Mouse (Mus musculus) myocyte (in vitro differentiated cells): ENCODE results near the gene Ptrh1. TPM values are rescaled to one million over a fixed set of nuclear protein-coding genes. Genes with fewer than 3 reads are reported as not detected.

ENCODE experiments used
- H3K27me3 ChIP-seq: one replicate; pipeline ENCODE4 v1.6.1; 2011; ENCODE audit not compliant: control insufficient read depth, insufficient read depth, insufficient read length
- H3K36me3 ChIP-seq: one replicate; pipeline ENCODE4 v1.6.1; 2011; ENCODE audit not compliant: control insufficient read depth, insufficient read depth
- H3K4me2 ChIP-seq: one replicate; pipeline ENCODE4 v1.6.1; 2011; ENCODE audit warnings: low read depth, control low read depth
- H3K4me3 ChIP-seq: one replicate; pipeline ENCODE4 v1.5.1; 2011; ENCODE audit warnings: mild to moderate bottlenecking, control low read depth, moderate library complexity
- H3K79me2 ChIP-seq: one replicate; pipeline ENCODE4 v1.6.1; 2011; ENCODE audit not compliant: control insufficient read depth, insufficient read depth
- H3ac ChIP-seq: one replicate; pipeline ENCODE4 v1.6.1; 2011; ENCODE audit not compliant: control insufficient read depth, insufficient read length
- CEBPB ChIP-seq: IDR thresholded peaks from 2 replicates; pipeline ENCODE4 v1.6.1; 2011; ENCODE audit warnings: mild to moderate bottlenecking, moderate library complexity; ENCODE audit not compliant: poor library complexity, insufficient read depth, severe bottlenecking
- E2F4 ChIP-seq: IDR thresholded peaks from one replicate; pipeline ENCODE4 v1.6.1; 2011; ENCODE audit warnings: mild to moderate bottlenecking, control low read depth, moderate library complexity; ENCODE audit not compliant: insufficient read depth
- MAX ChIP-seq: IDR thresholded peaks from one replicate; pipeline ENCODE4 v1.6.1; 2011; ENCODE audit warnings: low read depth, mild to moderate bottlenecking, control low read depth
- MYOD1 ChIP-seq, 3 experiments: IDR thresholded peaks; one replicate each; pipeline ENCODE4 v1.6.1; 2011; ENCODE audit warnings: control low read depth in 2 of 3, low read depth in 2 of 3, mild to moderate bottlenecking in 2 of 3, moderate library complexity in 1 of 3; ENCODE audit not compliant: insufficient read length in 2 of 3, control insufficient read depth in 1 of 3
- MYOG ChIP-seq, 3 experiments: IDR thresholded peaks; one replicate each; pipeline ENCODE4 v1.6.1; 2011; ENCODE audit warnings: control low read depth in 2 of 3, low read depth in 2 of 3, mild to moderate bottlenecking in 2 of 3; ENCODE audit not compliant: insufficient read length in 2 of 3, control insufficient read depth in 1 of 3, insufficient read depth in 1 of 3
- POLR2A ChIP-seq: IDR thresholded peaks from one replicate; pipeline ENCODE4 v1.6.1; 2011; ENCODE audit warnings: low read depth, mild to moderate bottlenecking, control low read depth, moderate library complexity; ENCODE audit not compliant: insufficient read length
- POLR2AphosphoS2 ChIP-seq: IDR thresholded peaks from one replicate; pipeline ENCODE4 v1.6.1; 2011; ENCODE audit warnings: low read depth, control low read depth; ENCODE audit not compliant: insufficient read length
- REST ChIP-seq: IDR thresholded peaks from one replicate; pipeline ENCODE4 v1.6.1; 2011; ENCODE audit warnings: mild to moderate bottlenecking, control low read depth, moderate library complexity; ENCODE audit not compliant: insufficient read depth, insufficient read length
- SRF ChIP-seq: IDR thresholded peaks from one replicate; pipeline ENCODE4 v1.6.1; 2011; ENCODE audit warnings: low read depth; ENCODE audit not compliant: control insufficient read depth, insufficient read length
- TCF12 ChIP-seq: IDR thresholded peaks from one replicate; pipeline ENCODE4 v1.6.1; 2011; ENCODE audit warnings: mild to moderate bottlenecking, control low read depth; ENCODE audit not compliant: poor library complexity, insufficient read depth, severe bottlenecking
- TCF3 ChIP-seq: IDR thresholded peaks from one replicate; pipeline ENCODE4 v1.6.1; 2011; ENCODE audit warnings: low read depth, control low read depth; ENCODE audit not compliant: insufficient read length
- USF1 ChIP-seq: IDR thresholded peaks from one replicate; pipeline ENCODE4 v1.6.1; 2011; ENCODE audit warnings: low read depth, mild to moderate bottlenecking, control low read depth, moderate library complexity
- polyA plus RNA-seq: library from polyadenylated mRNA; unstranded; fragments of >200 nt; fragmentation: generic; extraction: Trizol; gene quantifications from one replicate; pipeline ENCODE4 v1.2.1, GENCODE M21; 2012; ENCODE audit warnings: missing spikeins

The Ptrh1 gene
- 74.1 TPM for polyA plus RNA-seq

GRCm38 (mm10) chr2:32775359-32776074 is at the start of gene Ptrh1, which contains the start of gene Ttc16:
TSS of gene Ptrh1 (plus strand) at chr2:32775786.
TSS of gene Ttc16 (minus strand) at chr2:32775633.
- no peak for TF ChIP-seq REST
- peak; percentile 92 for TF ChIP-seq POLR2A
- TF ChIP-seq TCF3, result no peak
- no peak for TF ChIP-seq CEBPB
- TF ChIP-seq E2F4, result no peak
- TF ChIP-seq POLR2AphosphoS2, result peak; percentile 83
- no peak for TF ChIP-seq TCF12
- no peak for TF ChIP-seq MYOD1 (IDR thresholded peaks at IDR 0.05; ENCODE audit: control insufficient read depth in 1 of 3, insufficient read length in 2 of 3, low read depth in 2 of 3)
- peak; percentile 80 for TF ChIP-seq SRF
- TF ChIP-seq MYOG (IDR thresholded peaks at IDR 0.05; ENCODE audit: control insufficient read depth in 1 of 3, insufficient read depth in 1 of 3, insufficient read length in 2 of 3, low read depth in 2 of 3), result no peak
- TF ChIP-seq USF1, result no peak
- no peak for TF ChIP-seq MAX
- peak within 1 kb of the TSS; percentile 85 for H3K4me2 ChIP-seq
- peaks cover 6% of the 10 kb centered on the region for H3K79me2 ChIP-seq
- H3K36me3 ChIP-seq, result peaks cover 13% of the 10 kb centered on the region
- H3K4me3 ChIP-seq, result peak within 1 kb of the TSS; percentile 71
- peak within 1 kb of the TSS; percentile 21 for H3ac ChIP-seq
- no peaks in the 10 kb centered on the region for H3K27me3 ChIP-seq

GRCm38 (mm10) chr2:32727435-32727834 is 48.2 kb upstream of the Ptrh1 start:
- Histone ChIP-seq H3K4me3 (no peak overlapping the region), H3K36me3 (no peaks in the 10 kb centered on the region), H3K4me2 (peak overlapping the region; percentile 69), H3ac (no peak overlapping the region), H3K79me2 (no peaks in the 10 kb centered on the region), H3K27me3 (no peaks in the 10 kb centered on the region)
- TF ChIP-seq TCF3 (no peak), POLR2A (no peak), MYOD1 (IDR thresholded peaks at IDR 0.05; ENCODE audit: control insufficient read depth in 1 of 3, insufficient read length in 2 of 3, low read depth in 2 of 3) (no peak), SRF (no peak), E2F4 (no peak), CEBPB (no peak), MYOG (IDR thresholded peaks at IDR 0.05; ENCODE audit: control insufficient read depth in 1 of 3, insufficient read depth in 1 of 3, insufficient read length in 2 of 3, low read depth in 2 of 3) (no peak), POLR2AphosphoS2 (no peak), MAX (no peak), TCF12 (no peak), REST (no peak), USF1 (no peak)

- no peak overlapping the region for H3K4me2 ChIP-seq
- H3K36me3 ChIP-seq, result no peaks in the 10 kb centered on the region
- no peak overlapping the region for H3ac ChIP-seq
- H3K4me3 ChIP-seq, result no peak overlapping the region
- H3K27me3 ChIP-seq, result no peaks in the 10 kb centered on the region
- no peaks in the 10 kb centered on the region for H3K79me2 ChIP-seq
- no peak for TF ChIP-seq POLR2AphosphoS2
- no peak for TF ChIP-seq MYOD1 (IDR thresholded peaks at IDR 0.05; ENCODE audit: control insufficient read depth in 1 of 3, insufficient read length in 2 of 3, low read depth in 2 of 3)
- TF ChIP-seq USF1, result no peak
- no peak for TF ChIP-seq TCF12
- TF ChIP-seq REST, result no peak
- TF ChIP-seq CEBPB, result no peak
- TF ChIP-seq SRF, result no peak
- TF ChIP-seq MAX, result no peak
- no peak for TF ChIP-seq MYOG (IDR thresholded peaks at IDR 0.05; ENCODE audit: control insufficient read depth in 1 of 3, insufficient read depth in 1 of 3, insufficient read length in 2 of 3, low read depth in 2 of 3)
- no peak for TF ChIP-seq E2F4
- TF ChIP-seq POLR2A, result no peak
These were observed 47.1 kb upstream of the Ptrh1 start for GRCm38 (mm10) chr2:32728463-32728862.

- Histone ChIP-seq H3K36me3 (no peaks in the 10 kb centered on the region), H3K4me3 (no peak overlapping the region)
- TF ChIP-seq MAX, result no peak
- TF ChIP-seq TCF3, result no peak
These were observed 46.0 kb upstream of the Ptrh1 start for GRCm38 (mm10) chr2:32729547-32729946.

GRCm38 (mm10) chr2:32730854-32731253 is 44.7 kb upstream of the Ptrh1 start:
- Histone ChIP-seq H3K36me3 (no peaks in the 10 kb centered on the region), H3K79me2 (no peaks in the 10 kb centered on the region), H3K4me2 (no peak overlapping the region), H3ac (no peak overlapping the region), H3K27me3 (no peaks in the 10 kb centered on the region), H3K4me3 (no peak overlapping the region)
- TF ChIP-seq POLR2AphosphoS2, result no peak
- no peak for TF ChIP-seq E2F4
- no peak for TF ChIP-seq TCF3
- TF ChIP-seq MYOG (IDR thresholded peaks at IDR 0.05; ENCODE audit: control insufficient read depth in 1 of 3, insufficient read depth in 1 of 3, insufficient read length in 2 of 3, low read depth in 2 of 3), result no peak
- TF ChIP-seq POLR2A, result no peak
- no peak for TF ChIP-seq MAX
- no peak for TF ChIP-seq USF1
- TF ChIP-seq REST, result no peak
- TF ChIP-seq MYOD1 (IDR thresholded peaks at IDR 0.05; ENCODE audit: control insufficient read depth in 1 of 3, insufficient read length in 2 of 3, low read depth in 2 of 3), result no peak
- no peak for TF ChIP-seq SRF
- TF ChIP-seq TCF12, result no peak
- TF ChIP-seq CEBPB, result no peak

More at GRCm38 (mm10) chr2:32729547-32729946, 46.0 kb upstream of the Ptrh1 start:
- no peak overlapping the region for H3ac ChIP-seq
- no peaks in the 10 kb centered on the region for H3K27me3 ChIP-seq
- no peaks in the 10 kb centered on the region for H3K79me2 ChIP-seq
- H3K4me2 ChIP-seq, result no peak overlapping the region
